ENCODE assay signal across 14 mouse cellular contexts in the genomic region with DNA sequence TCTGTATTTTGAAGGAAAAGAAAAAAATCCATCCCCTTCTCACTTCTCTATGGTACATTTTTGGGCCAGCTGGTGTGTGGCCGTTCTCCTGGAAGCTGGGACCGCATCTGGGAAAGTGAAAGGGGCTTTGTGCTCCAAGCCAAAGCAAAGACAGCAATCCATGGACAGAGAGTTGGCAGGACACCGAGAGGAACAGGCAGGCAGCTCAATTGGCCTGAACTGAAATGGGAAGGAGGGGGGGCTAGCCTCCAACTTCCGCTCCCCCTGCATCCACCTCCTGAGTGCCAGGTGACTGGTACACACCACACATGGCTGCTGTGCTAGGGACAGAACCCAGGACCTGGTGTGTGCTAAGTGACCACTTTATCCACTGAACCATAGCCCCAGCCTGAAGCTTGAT. TPM values are rescaled to one million over a fixed set of nuclear protein-coding genes. Genes with fewer than 3 reads are reported as not detected.
DNase-seq lines count a peak whose midpoint lies in the region.
"Had no signal": no experiment of that assay in that cellular context is flagged by ENCODE, and none has a peak within 500 bp of the region (broad histone marks: within the 10 kb centered on the region; RNA-seq: fewer than 3 reads in every experiment).

No protein-coding gene starts in this region.

- intact Hi-C loops in heart, postnatal 36 days (cut with DNase I), result no loop called here

- DNase-seq in heart, adult 11 months, result peak; percentile 95
- DNase-seq in heart, postnatal 36 days, result no peak
- DNase-seq in layer of hippocampus, adult 9-11 months, result peak; percentile 79
- DNase-seq in layer of hippocampus, adult 9-10 months (ENCODE audit: low spot score), result no peak
- peak; percentile 71 to 83 for DNase-seq in right cerebral cortex, postnatal 10 days (ENCODE audit: low spot score in 2 of 2)
- no peak for DNase-seq in right cerebral cortex, postnatal 25 days
- no peak for DNase-seq in kidney, adult 8-10 months
- DNase-seq: thymus, adult 18-20 months had no signal

RNA-seq across cellular contexts. Expression of gene Ticam1, which starts 6.2 kb away (rescaled TPM):
- total RNA-seq in heart, postnatal 36 days (2021), result 1 to 10 TPM; 8.7 to 8.8 TPM

RNA-seq across cellular contexts. Expression of gene Plin3, which starts 9.9 kb away (rescaled TPM):
- 100 to 1,000 TPM; 183 to 206 TPM for total RNA-seq in heart, postnatal 36 days (2021)

RNA-seq across cellular contexts. Expression of gene Arrdc5, which starts 17.3 kb away (rescaled TPM):
- not detected for total RNA-seq in heart, postnatal 36 days (2021)
- total RNA-seq: adrenal gland, postnatal 4 days; granulocyte monocyte progenitor cell, adult 5-6 weeks; heart, postnatal 25 days; layer of hippocampus, adult 8-10 months; megakaryocyte progenitor cell, adult 5-6 weeks; monocyte, adult 5-6 weeks had no signal

RNA-seq across cellular contexts. Expression of gene Uhrf1, which starts 20.3 kb away (rescaled TPM):
- total RNA-seq in heart, postnatal 36 days (2021), result 1 to 10 TPM; 2.8 to 3.3 TPM

RNA-seq across cellular contexts. Expression of gene Fem1a, which starts 26.2 kb away (rescaled TPM):
- 100 to 1,000 TPM; 106 to 111 TPM for total RNA-seq in heart, postnatal 36 days (2021)

Comparison
In these comparisons a context has a peak if more than half of its experiments do, and no peak if none do; other contexts are left out.
1. DNase-seq: peak in heart, adult 11 months (single experiment), layer of hippocampus, adult 9-11 months (single experiment) and right cerebral cortex, postnatal 10 days (2 of 2); none in heart, postnatal 36 days (0 of 2), layer of hippocampus, adult 9-10 months (single experiment), right cerebral cortex, postnatal 25 days (single experiment) and kidney, adult 8-10 months (0 of 2).